Mouse (Mus musculus) thymus, postnatal 36 days (tissue): ENCODE data around the gene Slc9a6.
A peak's percentile ranks its signal among the peaks of the same experiment; 100 is the strongest.

Experiments used
- DNase-seq, 2 experiments: peaks; one replicate each; pipeline ENCODE4 v3.0.0; 2022; ENCODE audit warnings: mixed read lengths in 2 of 2

The Slc9a6 gene

DNA sequence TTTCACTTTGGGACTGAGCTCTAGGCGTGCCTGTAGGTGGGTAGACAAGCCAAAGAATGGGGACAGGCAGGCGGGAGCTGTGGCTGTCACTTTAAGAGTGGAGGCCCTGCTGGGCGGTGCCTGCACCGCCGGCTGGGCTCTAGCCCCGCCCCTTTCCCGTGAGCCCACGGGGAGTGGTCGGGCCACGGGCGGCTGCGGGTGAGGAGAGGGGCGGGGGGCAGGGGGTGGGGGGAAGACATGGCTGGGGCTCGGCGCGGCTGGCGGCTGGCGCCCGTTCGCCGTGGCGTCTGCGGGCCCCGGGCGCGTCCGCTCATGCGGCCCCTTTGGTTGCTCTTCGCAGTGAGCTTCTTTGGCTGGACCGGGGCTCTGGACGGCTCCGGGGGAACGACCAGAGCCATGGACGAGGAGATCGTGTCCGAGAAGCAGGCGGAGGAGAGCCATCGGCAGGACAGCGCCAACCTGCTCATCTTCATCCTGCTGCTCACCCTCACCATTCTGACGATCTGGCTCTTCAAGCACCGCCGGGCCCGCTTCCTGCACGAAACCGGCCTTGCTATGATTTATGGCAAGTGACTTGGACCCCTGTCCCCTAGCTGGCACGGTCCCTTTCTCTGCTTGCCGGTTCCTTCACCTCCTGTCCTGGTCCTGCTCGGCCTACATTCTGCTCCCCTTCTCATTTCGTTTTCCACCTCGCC is at the start of gene Slc9a6:
Gene Slc9a6 (plus strand): TSS at position 135 of the 695 bp plus-strand sequence.
- DNase-seq: peak; percentile 77 to 87

GRCm38 (mm10) chrX:56572465-56572864 is 37.1 kb upstream of the Slc9a6 start:
- peak; percentile 6 to 9 for DNase-seq

DNA sequence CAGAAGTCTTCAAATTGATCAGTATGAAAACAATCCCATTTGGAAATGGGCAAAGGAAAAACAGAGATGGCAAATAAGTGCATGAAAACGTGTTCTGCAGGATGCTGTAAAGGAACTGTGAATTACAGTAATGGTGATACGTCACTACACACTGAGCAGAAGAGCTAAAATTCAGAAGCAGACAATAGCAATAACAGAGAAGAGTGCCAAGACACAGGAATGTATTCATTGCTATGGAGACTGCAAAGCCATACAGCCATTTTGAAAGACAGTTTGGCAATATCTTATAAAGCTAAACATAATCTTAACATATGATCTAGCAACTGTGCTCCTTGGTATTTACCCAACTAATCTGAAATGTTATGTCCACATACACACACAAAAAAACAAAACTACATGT is 31.4 kb upstream of the Slc9a6 start:
- no peak for DNase-seq

DNA sequence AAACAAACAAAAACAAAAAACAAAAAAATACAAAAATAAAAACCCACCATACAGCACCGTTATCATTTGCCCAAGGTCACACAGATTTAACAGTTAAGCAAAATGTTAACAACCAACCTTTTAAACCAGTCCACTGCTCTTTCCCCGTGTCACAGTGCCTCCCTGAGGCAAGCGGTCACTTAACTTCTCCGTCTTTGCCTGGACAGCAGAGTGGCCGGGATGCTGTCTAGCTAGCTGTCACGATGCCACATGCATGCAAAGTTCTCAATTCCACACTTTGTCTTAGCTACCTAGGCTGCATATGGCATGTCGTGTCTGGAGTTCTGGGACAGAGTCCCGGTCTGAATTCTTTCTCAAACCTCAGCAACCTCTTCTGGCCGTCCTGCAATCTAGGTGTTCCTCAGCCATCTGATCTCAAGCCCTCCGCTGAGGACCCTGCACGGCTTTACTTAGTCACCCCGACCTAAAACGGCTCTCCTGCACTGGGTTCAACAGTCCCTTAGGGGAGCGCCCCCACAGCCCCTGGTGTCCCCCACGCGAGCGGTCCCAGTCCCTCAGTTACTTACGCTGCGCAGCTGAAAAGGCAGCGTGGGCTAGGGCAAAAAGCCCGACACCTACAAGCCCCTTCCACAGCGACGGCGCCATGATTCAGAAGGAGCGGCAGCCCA is 12.2 kb upstream of the Slc9a6 start:
- no peak for DNase-seq

GRCm38 (mm10) chrX:56597887-56598640 is 11.5 kb upstream of the Slc9a6 start, which contains the start of gene Mmgt1:
Gene Mmgt1 (minus strand): TSS chrX:56598069.
- peak; percentile 80 to 92 for DNase-seq

- no peak for DNase-seq
Measured at GRCm38 (mm10) chrX:56606536-56606935, 3.0 kb upstream of the Slc9a6 start.

- DNase-seq: no peak
Measured at GRCm38 (mm10) chrX:56607032-56607710, 2.4 kb upstream of the Slc9a6 start.

GRCm38 (mm10) chrX:56609285-56609622 is 303 bp upstream of the Slc9a6 start:
- no peak for DNase-seq

DNA sequence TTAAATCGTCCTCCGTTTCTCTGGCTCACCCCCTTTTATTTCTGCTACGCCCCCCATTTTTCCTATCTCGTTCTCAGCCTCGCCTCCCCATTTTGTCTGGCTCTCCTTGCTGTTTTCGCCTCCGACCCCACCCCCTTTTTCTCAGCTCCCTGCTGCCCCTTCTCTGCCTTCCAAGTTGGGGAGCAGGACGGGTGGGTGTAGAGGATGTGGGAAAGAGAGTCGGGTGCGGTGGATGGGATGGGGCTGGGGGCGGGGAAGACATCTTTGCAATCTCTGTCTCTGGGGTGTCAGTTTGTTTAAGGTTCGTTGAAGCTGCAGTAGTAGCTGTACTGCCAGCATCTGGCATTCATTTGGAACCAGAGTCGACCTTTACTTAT is 749 bp downstream of the Slc9a6 start:
- DNase-seq: peak; percentile 18 to 27

DNA sequence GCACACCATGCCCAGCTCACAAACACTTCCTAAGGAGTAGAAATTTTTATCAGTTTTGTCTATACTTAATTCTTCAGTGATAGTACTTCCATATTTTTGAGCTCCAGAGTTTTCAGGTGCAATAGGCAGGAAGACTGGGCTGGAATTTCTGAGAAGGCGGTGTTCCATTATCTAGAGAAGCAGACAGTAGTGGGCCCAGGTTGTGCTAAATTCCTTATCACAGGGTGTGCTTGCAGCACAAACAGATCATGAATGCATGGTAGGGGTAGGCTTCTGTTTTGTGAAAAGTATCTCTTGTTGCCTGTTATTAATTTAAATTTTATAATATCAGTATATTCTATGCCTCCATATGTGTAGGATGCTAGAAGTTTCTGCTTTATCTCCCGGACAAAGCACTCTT is 5.7 kb downstream of the Slc9a6 start:
- no peak for DNase-seq

DNA sequence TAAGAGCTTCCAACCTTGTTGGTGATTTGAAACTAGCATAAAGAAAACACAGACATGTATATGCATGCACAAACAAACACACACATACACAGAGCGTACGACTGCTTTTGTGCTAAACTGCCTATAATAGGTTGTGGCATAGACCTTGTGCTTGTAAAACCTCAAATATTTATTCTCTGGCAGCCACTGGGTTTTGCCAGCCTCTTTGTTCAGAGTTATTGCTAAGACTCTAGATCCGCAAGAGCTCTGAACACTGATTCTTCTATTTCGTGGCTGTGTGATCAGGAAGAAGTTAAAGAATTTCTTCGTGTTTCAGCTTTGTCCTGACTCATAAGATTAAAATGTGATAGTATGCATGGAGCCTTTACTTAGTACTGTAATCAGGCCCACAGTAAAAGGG is 26.6 kb downstream of the Slc9a6 start:
- no peak for DNase-seq

DNA sequence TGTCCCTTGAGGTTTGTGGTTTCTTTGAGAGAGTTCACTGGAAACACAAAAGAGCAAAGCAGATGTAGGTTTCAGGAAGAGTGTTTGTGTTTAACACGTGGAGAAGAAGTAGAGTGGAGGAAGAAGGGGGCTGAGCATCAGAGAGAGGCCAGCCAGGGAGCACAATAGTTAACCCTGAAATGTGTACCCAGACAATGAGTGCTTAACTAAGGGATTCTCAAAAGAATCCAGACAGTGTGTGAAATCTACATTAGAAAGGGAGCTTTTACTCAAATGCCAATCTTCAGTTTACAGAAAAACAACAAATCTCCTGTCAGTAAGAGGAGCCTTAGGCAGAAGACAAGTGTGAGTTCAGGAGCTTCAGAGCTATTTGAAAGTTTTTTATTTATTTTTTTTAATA is 30.5 kb downstream of the Slc9a6 start:
- DNase-seq: no peak

DNA sequence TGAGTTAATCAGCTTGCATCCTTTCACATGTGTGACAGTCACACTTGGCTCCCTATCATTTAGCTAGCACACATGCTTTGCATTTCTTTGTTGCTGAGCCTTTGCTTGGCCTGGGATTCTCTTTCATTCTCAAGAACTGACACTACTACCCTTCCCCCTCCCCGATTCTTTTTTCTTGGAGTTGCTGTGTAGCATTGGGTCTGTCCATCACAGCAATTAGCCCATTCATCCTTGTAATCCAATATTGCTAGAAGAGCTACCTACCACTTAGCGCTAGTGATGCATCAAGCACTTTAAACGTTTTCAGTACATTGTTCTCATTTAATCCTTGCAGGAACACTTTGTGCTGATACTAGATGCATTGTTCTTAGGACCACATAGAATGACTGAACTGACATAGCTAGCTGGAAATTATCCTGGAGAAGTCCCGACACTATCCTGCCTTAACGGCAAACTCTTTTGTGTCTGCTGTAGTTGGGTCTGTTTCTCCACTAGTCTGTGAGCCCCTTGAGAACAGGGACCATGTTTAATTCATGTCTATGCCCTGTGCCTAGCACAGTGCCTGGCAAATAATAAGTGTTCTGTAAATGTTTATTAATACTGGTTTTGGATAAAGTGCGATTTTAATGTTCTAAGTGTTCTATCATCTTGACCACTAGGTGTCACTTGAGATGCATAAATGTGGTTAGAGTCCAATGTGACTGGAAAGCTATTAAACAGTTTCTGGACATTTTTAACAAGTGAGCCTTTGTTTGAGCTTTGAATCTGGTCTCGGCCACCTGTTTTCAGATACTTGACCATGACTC is 40.2 kb downstream of the Slc9a6 start:
- DNase-seq: no peak

DNA sequence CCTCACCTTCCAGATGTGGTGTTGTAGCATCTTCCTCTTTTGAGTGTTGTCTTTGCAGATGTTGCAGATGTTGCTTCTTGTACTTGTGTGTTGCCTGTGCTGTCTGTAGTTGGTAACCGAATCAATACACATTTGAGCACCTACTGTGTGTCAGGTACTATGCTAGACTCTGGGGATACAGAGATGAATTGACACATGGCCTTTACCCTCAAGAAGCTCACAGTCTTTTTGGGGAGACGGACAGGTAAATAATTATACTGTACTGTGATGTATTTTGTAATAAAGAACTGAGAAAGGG is 40.7 kb downstream of the Slc9a6 start:
- DNase-seq: no peak

DNA sequence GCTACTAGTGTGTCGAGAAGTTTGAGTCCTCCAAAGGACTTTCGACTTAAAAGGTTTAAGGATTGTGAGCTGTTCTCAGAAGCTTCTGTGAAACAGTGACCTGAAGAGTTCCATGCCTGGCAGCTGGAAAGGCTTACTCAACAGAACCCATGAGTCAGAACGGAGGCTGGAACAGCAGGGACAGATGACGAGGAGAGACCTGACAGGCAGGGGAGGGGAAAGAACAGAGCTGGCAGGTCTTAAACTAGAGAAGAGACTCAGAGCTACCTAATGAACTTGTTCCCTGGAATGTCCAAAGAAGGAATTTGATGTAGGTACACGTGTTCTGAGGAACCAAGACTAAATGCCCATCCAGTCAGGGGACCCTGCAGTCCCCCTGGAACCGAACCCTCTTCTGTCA is 41.3 kb downstream of the Slc9a6 start:
- no peak for DNase-seq

- no peak for DNase-seq
Measured at GRCm38 (mm10) chrX:56651738-56652137, 42.2 kb downstream of the Slc9a6 start.

- DNase-seq: no peak
Measured at GRCm38 (mm10) chrX:56655686-56656085, 46.1 kb downstream of the Slc9a6 start.

DNA sequence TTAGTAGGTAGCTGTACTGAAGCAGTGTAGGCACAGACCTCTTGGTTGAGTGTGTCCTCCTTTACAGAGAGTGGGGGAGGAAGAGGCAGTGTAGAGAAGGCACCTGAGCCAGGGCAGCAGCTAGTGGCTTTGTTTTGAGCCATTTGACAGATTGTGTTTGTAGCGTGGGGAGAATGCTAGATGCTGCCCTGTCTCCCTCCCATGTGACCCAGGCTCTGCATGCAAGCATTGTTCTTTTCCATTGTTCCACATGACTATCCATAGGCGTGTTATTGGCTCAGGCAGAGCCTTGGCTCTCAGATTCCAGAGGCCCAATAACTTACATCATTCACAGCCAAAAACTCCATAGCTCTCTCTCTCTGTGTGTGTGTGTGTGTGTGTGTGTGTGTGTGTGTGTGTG is 49.7 kb downstream of the Slc9a6 start:
- DNase-seq: no peak

DNA sequence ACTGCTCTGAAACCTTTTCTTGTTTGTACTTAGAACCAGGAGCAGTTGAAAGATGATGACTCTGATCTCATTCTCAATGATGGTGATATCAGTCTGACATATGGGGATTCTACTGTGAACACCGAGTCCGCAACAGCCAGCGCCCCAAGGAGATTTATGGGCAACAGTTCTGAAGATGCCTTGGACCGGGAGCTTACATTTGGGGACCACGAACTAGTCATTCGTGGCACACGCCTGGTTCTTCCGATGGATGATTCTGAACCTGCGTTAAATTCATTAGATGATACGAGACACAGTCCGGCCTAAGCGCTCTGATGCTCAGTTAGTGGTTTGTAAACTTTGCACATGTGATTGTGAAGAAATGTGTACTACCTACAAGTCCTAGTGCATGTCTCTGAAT is 51.6 kb downstream of the Slc9a6 start:
- DNase-seq: no peak

GRCm38 (mm10) chrX:56662316-56662715 is 52.8 kb downstream of the Slc9a6 start:
- DNase-seq: no peak

GRCm38 (mm10) chrX:56663377-56663776 is 53.8 kb downstream of the Slc9a6 start:
- DNase-seq: no peak

DNA sequence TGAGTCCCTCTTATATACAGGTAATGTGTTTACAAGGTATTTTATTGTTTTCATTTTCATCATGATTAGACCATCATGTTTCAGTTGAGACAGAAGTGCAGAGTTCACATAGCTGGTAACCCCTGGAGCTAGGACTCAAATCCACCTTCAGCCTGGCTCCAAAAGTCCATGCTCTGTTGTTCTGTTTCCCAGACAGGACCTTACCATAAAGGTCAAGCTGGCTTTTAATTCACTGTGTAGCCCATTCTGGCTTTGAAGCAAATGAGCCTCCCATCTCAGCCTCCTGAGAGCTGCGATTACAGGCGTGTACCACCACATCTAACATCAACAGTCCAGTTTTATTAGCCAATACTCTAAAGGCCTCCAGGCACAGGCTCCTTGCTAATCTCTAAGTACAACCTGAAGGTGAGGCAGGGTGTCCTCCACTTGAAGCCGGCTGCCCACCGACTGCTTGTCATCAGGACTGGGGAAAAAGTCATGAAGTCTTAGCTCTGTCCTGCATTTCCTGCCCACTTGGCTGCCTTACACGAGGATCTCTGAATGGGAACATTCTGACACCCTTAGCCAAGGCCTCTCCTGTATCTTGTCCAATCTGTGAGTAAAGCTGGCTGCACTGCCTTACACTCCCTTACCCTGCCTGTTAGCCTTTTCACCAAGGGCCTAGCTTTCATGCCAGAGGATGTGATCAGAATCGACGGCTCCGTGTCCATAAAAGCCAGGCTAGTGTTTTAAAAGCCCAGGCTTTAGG is 55.8 kb downstream of the Slc9a6 start:
- no peak for DNase-seq
